Mouse (Mus musculus) lung, postnatal 0 days (tissue): ENCODE measurements around the gene Gps1. TPM values are rescaled to one million over a fixed set of nuclear protein-coding genes. Genes with fewer than 3 reads are reported as not detected.
"Not testable (repeated sequence)": the region's sequence is repeated elsewhere in the genome, so short reads cannot be mapped to it uniquely, and the experiment has no call there.

Experiments used
- ATAC-seq: fragments of 200-750 bp; cut with Nextera tagmentation; 2 replicates; pipeline ENCODE4 v1.8.0; 2017; ENCODE audit warnings: moderate library complexity
- DNase-seq: peaks from one replicate; pipeline ENCODE4 v3.0.0-alpha.2; 2016; ENCODE audit warnings: low spot score
- H3K27ac ChIP-seq: fragments of 300-500 bp; sonication (generic); 2 replicates; pipeline ENCODE4 v1.5.1; 2014; ENCODE audit warnings: antibody characterized with exemption, mild to moderate bottlenecking, low read length, mixed read lengths
- H3K27me3 ChIP-seq: fragments of 300-500 bp; sonication (generic); replicated peaks from 2 replicates; pipeline ENCODE4 v1.6.1; 2014; ENCODE audit warnings: low read length, mixed read lengths; ENCODE audit not compliant: insufficient read depth
- H3K36me3 ChIP-seq: fragments of 300-500 bp; sonication (generic); 2 replicates; pipeline ENCODE4 v1.6.1; 2014; ENCODE audit warnings: low read length, mixed read lengths; ENCODE audit not compliant: insufficient read depth
- H3K4me1 ChIP-seq: fragments of 300-500 bp; sonication (generic); 2 replicates; pipeline ENCODE4 v1.6.1; 2014; ENCODE audit warnings: antibody characterized with exemption, low read depth, low read length, mixed read lengths; ENCODE audit not compliant: insufficient read depth
- H3K4me2 ChIP-seq: fragments of 300-500 bp; sonication (generic); replicated peaks from 2 replicates; pipeline ENCODE4 v1.6.1; 2014; ENCODE audit warnings: low read depth, mild to moderate bottlenecking, low read length, moderate library complexity, mixed read lengths
- H3K4me3 ChIP-seq: fragments of 300-500 bp; sonication (generic); 2 replicates; pipeline ENCODE4 v1.5.1; 2014; ENCODE audit warnings: low read depth, low read length
- H3K9ac ChIP-seq: fragments of 300-500 bp; sonication (generic); replicated peaks from 2 replicates; pipeline ENCODE4 v1.6.1; 2014; ENCODE audit warnings: low read depth, mild to moderate bottlenecking
- H3K9me3 ChIP-seq: fragments of 300-500 bp; sonication (generic); 2 replicates; pipeline ENCODE4 v1.6.1; 2016; ENCODE audit warnings: low read length, mixed read lengths
- CTCF ChIP-seq: IDR thresholded peaks from 2 replicates; pipeline ENCODE4 v1.5.1; 2016; ENCODE audit warnings: antibody characterized with exemption, mild to moderate bottlenecking
- EP300 ChIP-seq: IDR thresholded peaks from 2 replicates; pipeline ENCODE4 v1.6.1; 2016; ENCODE audit warnings: antibody characterized with exemption, mild to moderate bottlenecking, control low read depth
- WGBS: fragments of 180-500 bp; shearing (Covaris S2); extraction: QIAGEN DNeasy Blood & Tissue Kit; methylation state at CpG from one replicate; pipeline ENCODE4 v1.1.7; 2014; 5-methylcytosine and 5-hydroxymethylcytosine counted together
- polyA plus RNA-seq: library from polyadenylated mRNA; unstranded; fragments of >200 nt; fragmentation: Nextera tagmentation; extraction: Ambion mirVana; gene quantifications from 2 replicates; pipeline ENCODE4 v1.2.1, GENCODE M21; 2015

Gene Gps1
- polyA plus RNA-seq, 1 experiment from 2014 or later = 131 TPM

- WGBS = 44% methylated on average over 4 of the region's 4 CpGs
- DNase-seq (peak; percentile 4), ATAC-seq (no peak)
- no peak overlapping the region for H3K9ac ChIP-seq
- TF ChIP-seq EP300 (no peak), CTCF (no peak)
- H3K4me2 ChIP-seq = no peak overlapping the region
- H3K4me1 ChIP-seq = no peaks in the 10 kb centered on the region
- no peaks in the 10 kb centered on the region for H3K9me3 ChIP-seq
- H3K27me3 ChIP-seq = no peaks in the 10 kb centered on the region
- no peak overlapping the region for H3K27ac ChIP-seq
- H3K36me3 ChIP-seq = no peaks in the 10 kb centered on the region
- H3K4me3 ChIP-seq = no peak overlapping the region
Observed at GRCm38 (mm10) chr11:120751606-120752005, 32.5 kb upstream of the Gps1 start.

GRCm38 (mm10) chr11:120760236-120760635 lies 23.8 kb upstream of the Gps1 start:
- DNase-seq = no peak
- Histone ChIP-seq H3K4me1 (0 out of 2 replicates have a peak, but pooled peaks cover 4% of the 10 kb centered on the region), H3K9ac (no peak overlapping the region), H3K36me3 (no peaks in the 10 kb centered on the region), H3K4me2 (no peak overlapping the region), H3K4me3 (no peak overlapping the region), H3K27me3 (no peaks in the 10 kb centered on the region), H3K27ac (no peak overlapping the region), H3K9me3 (no peaks in the 10 kb centered on the region)
- ATAC-seq = no peak
- WGBS = 83% methylated on average over 9 of the region's 9 CpGs
- TF ChIP-seq EP300 (no peak), CTCF (no peak)

GRCm38 (mm10) chr11:120761811-120762671 lies 22.0 kb upstream of the Gps1 start:
- DNase-seq (peak; percentile 52), ATAC-seq (peak; percentile 76)
- Histone ChIP-seq H3K27me3 (no peaks in the 10 kb centered on the region), H3K9me3 (no peaks in the 10 kb centered on the region), H3K36me3 (no peaks in the 10 kb centered on the region), H3K4me2 (no peak overlapping the region), H3K9ac (no peak overlapping the region), H3K27ac (peak overlapping the region; percentile 54), H3K4me3 (no peak overlapping the region), H3K4me1 (0 out of 2 replicates have a peak, but pooled peaks cover 4% of the 10 kb centered on the region)
- TF ChIP-seq EP300 = 0 out of 2 replicates have a peak, but pooled peaks have one; percentile 54
- no peak for TF ChIP-seq CTCF
- 55% methylated on average over 14 of the region's 14 CpGs for WGBS

- not testable (repeated sequence) for DNase-seq, H3K9me3 ChIP-seq, H3K27me3 ChIP-seq, H3K9ac ChIP-seq, H3K4me2 ChIP-seq, H3K4me1 ChIP-seq, H3K4me3 ChIP-seq, H3K36me3 ChIP-seq
- peak within 1 kb of the TSS; percentile 54 for H3K27ac ChIP-seq
- 11% methylated on average over 13 of the region's 14 CpGs for WGBS
- ATAC-seq = peak; percentile 42; the same call in 1 of the 2 replicates
Observed at GRCm38 (mm10) chr11:120762672-120763041, 21.4 kb upstream of the Gps1 start, which contains the start of gene Hmga1b. Gene Hmga1b, plus strand, starts transcription at chr11:120762794.

- not testable (repeated sequence) for H3K27ac ChIP-seq, DNase-seq, H3K4me3 ChIP-seq, H3K4me2 ChIP-seq, H3K9me3 ChIP-seq, H3K36me3 ChIP-seq, H3K9ac ChIP-seq, H3K4me1 ChIP-seq, H3K27me3 ChIP-seq
- WGBS = 26% methylated on average over 2 of the region's 23 CpGs
- peak; percentile 38 for ATAC-seq
Observed at GRCm38 (mm10) chr11:120763121-120763999, 20.7 kb upstream of the Gps1 start.

- H3K36me3 ChIP-seq, H3K4me1 ChIP-seq, H3K4me2 ChIP-seq, H3K9me3 ChIP-seq, H3K4me3 ChIP-seq, H3K9ac ChIP-seq, ATAC-seq, H3K27ac ChIP-seq, DNase-seq, H3K27me3 ChIP-seq: not testable (repeated sequence)
- whole genome bisulfite sequencing = 61% methylated on average over 3 of the region's 7 CpGs
Observed at GRCm38 (mm10) chr11:120767023-120767422, 17.0 kb upstream of the Gps1 start.
